Mouse (Mus musculus) MEL (cell line): Measurements from ENCODE around the gene Ntn5.

Experiments used
- CHD2 ChIP-seq: IDR thresholded peaks from 2 replicates; pipeline ENCODE4 v1.6.1; 2011; ENCODE audit warnings: low read length, improper control_type of control experiment
- CTCF ChIP-seq, 3 experiments: IDR thresholded peaks in 2 of 3; conservative IDR thresholded peaks in 1 of 3; 2 replicates each; pipeline ENCODE4 v1.5.1; 2011 to 2012; ENCODE audit warnings: low read length in 3 of 3, low read depth in 2 of 3, mild to moderate bottlenecking in 2 of 3, improper control_type of control experiment in 1 of 3, inconsistent platforms in 1 of 3, mixed read lengths in 1 of 3, moderate library complexity in 1 of 3; ENCODE audit not compliant: control insufficient read depth in 1 of 3, insufficient read depth in 1 of 3, poor library complexity in 1 of 3, severe bottlenecking in 1 of 3
- E2F4 ChIP-seq: IDR thresholded peaks from 2 replicates; pipeline ENCODE4 v1.6.1; 2011; ENCODE audit warnings: low read depth, low read length, improper control_type of control experiment, borderline replicate concordance
- EP300 ChIP-seq, 2 experiments: IDR thresholded peaks; 2 replicates each; pipeline ENCODE4 v1.6.1; 2011; ENCODE audit warnings: improper control_type of control experiment in 2 of 2, low read length in 2 of 2, low read depth in 1 of 2, mild to moderate bottlenecking in 1 of 2
- GATA1 ChIP-seq: IDR thresholded peaks from 2 replicates; pipeline ENCODE4 v1.6.1; 2011; ENCODE audit warnings: low read depth, low read length, improper control_type of control experiment
- MAX ChIP-seq: IDR thresholded peaks from 2 replicates; pipeline ENCODE4 v1.6.1; 2011; ENCODE audit warnings: low read length, improper control_type of control experiment
- MAZ ChIP-seq: IDR thresholded peaks from 2 replicates; pipeline ENCODE4 v1.6.1; 2012; ENCODE audit warnings: low read depth, mild to moderate bottlenecking, inconsistent platforms, low read length, improper control_type of control experiment
- MXI1 ChIP-seq: IDR thresholded peaks from 2 replicates; pipeline ENCODE4 v1.6.1; 2011; ENCODE audit warnings: mild to moderate bottlenecking, low read depth, low read length, improper control_type of control experiment
- NELFE ChIP-seq: IDR thresholded peaks from 2 replicates; pipeline ENCODE4 v1.6.1; 2011; ENCODE audit warnings: low read depth, low read length, improper control_type of control experiment
- POLR2A ChIP-seq, 2 experiments: IDR thresholded peaks; 2 replicates each; pipeline ENCODE4 v1.6.1; 2011 to 2012; ENCODE audit warnings: low read length in 2 of 2, mild to moderate bottlenecking in 2 of 2, control low read depth in 1 of 2, improper control_type of control experiment in 1 of 2, low read depth in 1 of 2, moderate library complexity in 1 of 2; ENCODE audit not compliant: control insufficient read depth in 1 of 2, insufficient read depth in 1 of 2, poor library complexity in 1 of 2
- TBP ChIP-seq: IDR thresholded peaks from 2 replicates; pipeline ENCODE4 v1.8.0; 2011; ENCODE audit warnings: low read depth, low read length, improper control_type of control experiment
- ZMIZ1 ChIP-seq: IDR thresholded peaks from 2 replicates; pipeline ENCODE4 v1.6.1; 2012; ENCODE audit warnings: low read depth, mild to moderate bottlenecking, inconsistent platforms, low read length, improper control_type of control experiment, moderate library complexity
- ZNF384 ChIP-seq: IDR thresholded peaks from 2 replicates; pipeline ENCODE4 v1.6.1; 2012; ENCODE audit warnings: low read depth, mild to moderate bottlenecking, inconsistent platforms, low read length, improper control_type of control experiment

DNA sequence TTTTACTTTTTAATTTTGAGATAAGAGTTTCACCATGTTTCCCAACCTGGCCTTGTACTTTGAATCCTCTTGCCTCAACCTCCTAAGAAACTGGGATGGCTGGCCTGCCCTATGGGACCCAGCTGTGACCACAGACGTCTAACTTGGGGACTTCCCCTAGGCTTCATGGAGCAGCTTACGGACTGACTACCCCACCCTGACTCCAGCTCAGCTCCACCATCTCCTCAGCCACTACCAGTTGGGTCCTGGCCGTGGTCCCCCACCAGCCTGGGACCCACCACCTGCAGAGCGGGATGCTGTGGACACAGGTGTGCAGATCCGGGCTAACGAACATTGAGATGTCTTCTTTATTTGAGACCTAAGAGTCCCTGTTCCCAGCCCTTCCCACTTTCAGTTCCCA lies 46.1 kb upstream of the Ntn5 start:
- TF ChIP-seq ZNF384: no peak
- TF ChIP-seq CHD2: no peak
- no peak for TF ChIP-seq CTCF (IDR thresholded peaks at IDR 0.05 in 2 of 3, conservative IDR thresholded peaks at IDR 0.05 in 1 of 3; ENCODE audit: control insufficient read depth in 1 of 3, insufficient read depth in 1 of 3, low read depth in 2 of 3, low read length in 3 of 3, poor library complexity in 1 of 3, severe bottlenecking in 1 of 3)
- TF ChIP-seq GATA1: no peak
- no peak for TF ChIP-seq POLR2A (IDR thresholded peaks at IDR 0.05; ENCODE audit: control insufficient read depth in 1 of 2, insufficient read depth in 1 of 2, low read depth in 1 of 2, low read length in 2 of 2, poor library complexity in 1 of 2)
- no peak for TF ChIP-seq EP300 (IDR thresholded peaks at IDR 0.05; ENCODE audit: low read depth in 1 of 2, low read length in 2 of 2)
- TF ChIP-seq TBP: no peak
- no peak for TF ChIP-seq MXI1
- TF ChIP-seq NELFE: no peak
- no peak for TF ChIP-seq ZMIZ1
- no peak for TF ChIP-seq MAX
- TF ChIP-seq E2F4: no peak
- no peak for TF ChIP-seq MAZ
